ENCODE assay signal across 9 mouse cellular contexts in the genomic region with DNA sequence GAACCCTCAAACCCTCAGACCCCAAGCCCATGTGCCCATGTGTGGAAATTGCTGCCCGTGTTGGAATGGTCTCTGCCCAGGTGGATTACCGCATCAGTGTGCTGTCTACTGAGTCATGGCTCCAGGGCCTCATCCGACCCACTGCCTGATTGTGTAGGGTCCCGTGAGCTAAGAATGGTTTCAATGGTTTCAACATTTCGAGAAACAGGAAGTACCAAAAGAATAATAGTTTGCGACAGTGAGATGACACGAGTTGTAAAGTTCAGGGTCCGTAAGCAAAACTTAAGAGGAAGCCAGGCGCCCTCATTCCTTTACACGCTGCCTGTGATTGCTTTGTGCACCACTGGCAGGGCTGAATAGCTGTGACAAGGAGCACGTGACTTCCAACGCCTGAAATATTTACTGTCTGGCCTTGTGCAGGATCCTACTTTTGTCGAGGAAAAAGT. TPM values are rescaled to one million over a fixed set of nuclear protein-coding genes. Genes with fewer than 3 reads are reported as not detected.
DNase-seq lines count a peak whose midpoint lies in the region; TF ChIP-seq lines count a peak whose summit lies in the region.
"Had no signal": no experiment of that assay in that cellular context is flagged by ENCODE, and none has a peak within 500 bp of the region (broad histone marks: within the 10 kb centered on the region; RNA-seq: fewer than 3 reads in every experiment).

No protein-coding gene starts in this region.

- no peak for TF ChIP-seq CTCF in layer of hippocampus, adult 2 months (conservative IDR thresholded peaks at IDR 0.05)

- H3K27ac ChIP-seq in layer of hippocampus, adult 2 months, result peak overlapping the region; percentile 88
- H3K27ac ChIP-seq in brown adipose tissue, adult 24 weeks (replicated peaks; ENCODE audit: low read depth, low read length), result peak overlapping the region; percentile 86

- no peak for DNase-seq in layer of hippocampus, adult 2 months (ENCODE audit: low spot score in 2 of 2)
- no peak for DNase-seq in layer of hippocampus, postnatal 36 days
- peak; percentile 45 for DNase-seq in induced T-regulatory cell, adult 2 months (ENCODE audit: low read depth)
- peak; percentile 44 for DNase-seq in mesoderm, embryonic 11.5 days (ENCODE audit: low read depth, low spot score)
- DNase-seq in layer of hippocampus, postnatal 14 days (ENCODE audit: low spot score in 2 of 2), result no peak
- no peak for DNase-seq in spleen, postnatal 14 days (ENCODE audit: low spot score in 2 of 2)
- no peak for DNase-seq in MN1 (ENCODE audit: low spot score)

- peaks cover 15% of the 10 kb centered on the region for H3K4me1 ChIP-seq in brown adipose tissue, adult 24 weeks (ENCODE audit: control insufficient read depth, insufficient read depth, insufficient read length, low read length)

- H3K4me3 ChIP-seq in layer of hippocampus, adult 2 months, result peak overlapping the region; percentile 33; the same call in 1 of the 2 replicates
- no peak overlapping the region for H3K4me3 ChIP-seq in brown adipose tissue, adult 24 weeks (ENCODE audit: insufficient read depth, low read depth, low read length)

RNA-seq across cellular contexts. Expression of a gene that starts 3.5 kb away (rescaled TPM):
- total RNA-seq in layer of hippocampus, adult 2 months (2021), result 100 to 1,000 TPM; 513 to 526 TPM
- total RNA-seq in layer of hippocampus, postnatal 36 days (2021), result 100 to 1,000 TPM; 500 to 531 TPM
- 8.1 and 11.2 TPM in 2 replicates for polyA plus RNA-seq in brown adipose tissue, adult 24 weeks (2012; ENCODE audit: insufficient read depth, insufficient read length, missing spikeins)
- 100 to 1,000 TPM; 391 to 416 TPM for total RNA-seq in layer of hippocampus, postnatal 14 days (2021)

RNA-seq across cellular contexts. Expression of a gene that starts 26.6 kb away (rescaled TPM):
- not detected for total RNA-seq in layer of hippocampus, adult 2 months (2021)
- not detected for total RNA-seq in layer of hippocampus, postnatal 36 days (2021)
- polyA plus RNA-seq in brown adipose tissue, adult 24 weeks (2012; ENCODE audit: insufficient read depth, insufficient read length, missing spikeins), result not detected in 2 replicates
- total RNA-seq in layer of hippocampus, postnatal 14 days (2021), result not detected
- polyA plus RNA-seq: brain, embryonic 14.5 days had no signal

RNA-seq across cellular contexts. Expression of a gene that starts 40.0 kb away (rescaled TPM):
- total RNA-seq in layer of hippocampus, adult 2 months (2021), result 10 to 100 TPM; 25.3 to 31.9 TPM
- 10 to 100 TPM; 25.4 to 29.4 TPM for total RNA-seq in layer of hippocampus, postnatal 36 days (2021)
- 1.8 TPM in 1 of 2 replicates, not detected in the other for polyA plus RNA-seq in brown adipose tissue, adult 24 weeks (2012; ENCODE audit: insufficient read depth, insufficient read length, missing spikeins)
- 10 to 100 TPM; 39.5 to 40.9 TPM for total RNA-seq in layer of hippocampus, postnatal 14 days (2021)

RNA-seq across cellular contexts. Expression of a gene that starts 45.1 kb away (rescaled TPM):
- 10 to 100 TPM; 22.1 to 26.0 TPM for total RNA-seq in layer of hippocampus, adult 2 months (2021)
- total RNA-seq in layer of hippocampus, postnatal 36 days (2021), result 10 to 100 TPM; 25.7 to 28.6 TPM
- polyA plus RNA-seq in brown adipose tissue, adult 24 weeks (2012; ENCODE audit: insufficient read depth, insufficient read length, missing spikeins), result not detected in 2 replicates
- total RNA-seq in layer of hippocampus, postnatal 14 days (2021), result 10 to 100 TPM; 15.1 to 21.2 TPM

RNA-seq across cellular contexts. Expression of a gene that starts 52.2 kb away (rescaled TPM):
- 1 to 10 TPM; 3.2 to 3.6 TPM for total RNA-seq in layer of hippocampus, adult 2 months (2021)
- 1 to 10 TPM; 3.4 to 4.3 TPM for total RNA-seq in layer of hippocampus, postnatal 36 days (2021)
- 4.5 and 5.6 TPM in 2 replicates for polyA plus RNA-seq in brown adipose tissue, adult 24 weeks (2012; ENCODE audit: insufficient read depth, insufficient read length, missing spikeins)
- total RNA-seq in layer of hippocampus, postnatal 14 days (2021), result 1 to 10 TPM; 5.9 to 8.0 TPM

Comparison
In these comparisons a context has a peak if more than half of its experiments do, and no peak if none do; other contexts are left out.
1. DNase-seq: peak in induced T-regulatory cell, adult 2 months (single experiment) and mesoderm, embryonic 11.5 days (single experiment); none in layer of hippocampus, adult 2 months (0 of 2), layer of hippocampus, postnatal 36 days (0 of 2), layer of hippocampus, postnatal 14 days (0 of 2), spleen, postnatal 14 days (0 of 2) and MN1 (single experiment).